Mouse (Mus musculus): ENCODE measurements at regions not wholly inside any gene's neighbourhood (a gene's known extent, or its start where the extent isn't known, plus 50 kb on each side); places are given as distances from the start of the nearest gene placed in this dataset.

DNA sequence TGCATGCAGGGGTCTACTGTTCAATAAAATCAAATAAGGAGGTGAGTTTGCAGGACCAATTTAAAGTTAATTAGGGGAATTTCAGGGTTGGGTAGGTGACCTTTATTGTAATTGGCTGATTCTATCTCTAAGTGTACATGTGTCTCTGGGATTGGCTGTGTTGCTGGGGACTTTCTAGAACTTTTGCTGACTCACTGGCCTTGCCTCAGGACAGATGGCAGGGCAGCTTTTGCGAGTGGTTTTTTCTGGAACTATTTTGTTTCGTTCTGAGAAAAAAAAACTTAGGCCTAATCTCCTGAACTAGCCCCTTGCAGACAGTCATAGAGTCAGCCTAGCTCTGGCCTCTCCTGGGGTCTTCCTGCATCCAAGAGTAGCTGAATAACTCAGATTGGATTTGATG is 249.3 kb upstream of the Mdga2 start:
- DNase-seq (no peak), ATAC-seq (ENCODE audit: low FRiP score, low TSS enrichment) (no peak)
- Histone ChIP-seq H3K27me3 (ENCODE audit: control insufficient read depth, insufficient read depth, low read length) (no peaks in the 10 kb centered on the region), H3K9ac (replicated peaks; ENCODE audit: low read length) (no peak overlapping the region), H3K4me1 (ENCODE audit: control insufficient read depth, insufficient read depth, low read length) (no peaks in the 10 kb centered on the region), H3K27ac (replicated peaks; ENCODE audit: low read depth, low read length) (no peak overlapping the region), H3K4me3 (replicated peaks; ENCODE audit: low read depth, low read length) (no peak overlapping the region), H3K36me3 (ENCODE audit: control insufficient read depth, insufficient read depth, low read length) (no peaks in the 10 kb centered on the region), H3K4me2 (ENCODE audit: low read length) (no peak overlapping the region), H3K9me3 (ENCODE audit: control insufficient read depth, low read length) (no peaks in the 10 kb centered on the region)
- 85% methylated on average over 2 of the region's 2 CpGs for WGBS

DNA sequence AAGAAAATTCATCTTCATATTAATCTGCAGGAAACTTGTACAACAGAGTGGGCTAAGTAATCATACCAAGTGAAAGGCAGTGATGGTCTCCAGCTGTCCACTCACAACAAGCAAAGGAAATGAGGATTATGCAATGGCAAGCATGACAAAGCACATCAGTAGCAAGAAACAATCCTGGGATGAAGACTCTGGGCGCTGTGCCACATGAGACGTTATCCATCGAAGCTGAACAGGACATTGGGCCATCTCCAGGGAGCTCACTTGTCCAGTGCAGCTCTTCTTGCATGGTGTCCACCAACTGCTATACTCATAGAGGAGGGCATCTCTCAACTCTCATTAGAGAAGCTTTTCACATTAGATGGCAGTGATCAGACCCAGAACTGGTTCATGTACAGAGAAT is 248.7 kb upstream of the Mdga2 start:
- no peaks in the 10 kb centered on the region for H3K36me3 ChIP-seq (ENCODE audit: control insufficient read depth, insufficient read depth, low read length)
- no peaks in the 10 kb centered on the region for H3K27me3 ChIP-seq (ENCODE audit: control insufficient read depth, insufficient read depth, low read length)
- 73% methylated on average over 3 of the region's 3 CpGs for WGBS
- no peak overlapping the region for H3K4me3 ChIP-seq (replicated peaks; ENCODE audit: low read depth, low read length)
- no peaks in the 10 kb centered on the region for H3K9me3 ChIP-seq (ENCODE audit: control insufficient read depth, low read length)
- no peak overlapping the region for H3K4me2 ChIP-seq (ENCODE audit: low read length)
- H3K27ac ChIP-seq (replicated peaks; ENCODE audit: low read depth, low read length): no peak overlapping the region
- no peaks in the 10 kb centered on the region for H3K4me1 ChIP-seq (ENCODE audit: control insufficient read depth, insufficient read depth, low read length)
- DNase-seq (no peak), ATAC-seq (ENCODE audit: low FRiP score, low TSS enrichment) (no peak)
- no peak overlapping the region for H3K9ac ChIP-seq (replicated peaks; ENCODE audit: low read length)

DNA sequence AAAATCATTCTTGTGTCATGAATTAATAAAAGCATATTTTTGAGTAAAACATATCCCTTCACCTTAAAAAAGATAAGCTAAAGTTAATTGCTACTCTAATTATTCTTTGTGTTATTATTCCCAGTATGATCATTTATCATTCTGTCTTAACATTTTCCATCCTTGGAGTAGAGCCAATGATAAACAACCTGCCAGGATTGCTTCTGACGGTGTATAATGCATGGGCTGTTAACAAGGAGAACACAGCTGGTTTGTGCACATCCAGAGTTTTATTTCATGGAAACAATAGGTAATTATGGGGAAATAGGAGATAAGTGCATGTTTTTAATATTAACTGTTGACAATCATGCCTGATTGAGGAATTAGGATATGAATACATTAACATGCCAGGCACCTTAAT is 226.8 kb upstream of the Mdga2 start:
- WGBS: 43% methylated on average over 1 of the region's 1 CpGs
- no peak overlapping the region for H3K4me3 ChIP-seq (replicated peaks; ENCODE audit: low read depth, low read length)
- no peak overlapping the region for H3K27ac ChIP-seq (replicated peaks; ENCODE audit: low read depth, low read length)
- peak; percentile 27 for DNase-seq
- H3K4me1 ChIP-seq (ENCODE audit: control insufficient read depth, insufficient read depth, low read length): no peaks in the 10 kb centered on the region
- no peak overlapping the region for H3K9ac ChIP-seq (replicated peaks; ENCODE audit: low read length)
- H3K36me3 ChIP-seq (ENCODE audit: control insufficient read depth, insufficient read depth, low read length): no peaks in the 10 kb centered on the region
- H3K27me3 ChIP-seq (ENCODE audit: control insufficient read depth, insufficient read depth, low read length): no peaks in the 10 kb centered on the region
- H3K4me2 ChIP-seq (ENCODE audit: low read length): no peak overlapping the region
- no peaks in the 10 kb centered on the region for H3K9me3 ChIP-seq (ENCODE audit: control insufficient read depth, low read length)
- no peak for ATAC-seq (ENCODE audit: low FRiP score, low TSS enrichment)

DNA sequence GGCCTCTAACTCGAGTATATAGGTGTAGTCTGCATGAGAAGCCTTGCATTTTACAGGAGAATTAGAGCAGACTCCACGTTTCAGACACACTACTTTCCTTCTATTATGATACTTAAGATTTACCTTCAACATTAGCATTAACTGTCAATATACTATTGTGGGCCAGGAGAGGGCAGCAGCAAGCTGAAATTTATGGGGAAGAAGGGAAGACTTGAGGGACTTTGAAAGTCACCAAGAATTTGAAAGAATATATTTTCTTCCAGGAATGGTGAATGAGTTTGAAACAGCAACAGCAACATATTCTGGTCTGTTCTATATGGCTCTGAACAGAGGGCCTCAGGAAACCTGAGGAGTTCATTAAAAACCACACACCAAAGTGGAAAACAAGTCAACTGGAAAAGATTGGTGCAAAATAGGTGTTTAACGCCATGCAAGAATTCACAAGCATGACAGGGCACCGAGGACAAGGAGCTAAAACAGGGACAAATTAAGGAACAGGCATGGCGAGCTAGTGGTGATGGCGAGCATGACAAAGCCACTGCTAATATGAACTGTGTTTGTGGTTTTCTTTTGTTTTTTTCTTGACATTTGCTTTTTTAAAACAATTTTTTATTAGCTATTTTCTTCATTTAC is 208.1 kb upstream of the Mdga2 start:
- WGBS: 44% methylated on average over 6 of the region's 6 CpGs
- DNase-seq: peak; percentile 86
- Histone ChIP-seq H3K27ac (replicated peaks; ENCODE audit: low read depth, low read length) (no peak overlapping the region), H3K36me3 (ENCODE audit: control insufficient read depth, insufficient read depth, low read length) (no peaks in the 10 kb centered on the region), H3K4me2 (ENCODE audit: low read length) (no peak overlapping the region), H3K4me1 (ENCODE audit: control insufficient read depth, insufficient read depth, low read length) (no peaks in the 10 kb centered on the region), H3K9ac (replicated peaks; ENCODE audit: low read length) (no peak overlapping the region), H3K9me3 (ENCODE audit: control insufficient read depth, low read length) (no peaks in the 10 kb centered on the region), H3K4me3 (replicated peaks; ENCODE audit: low read depth, low read length) (no peak overlapping the region), H3K27me3 (ENCODE audit: control insufficient read depth, insufficient read depth, low read length) (no peaks in the 10 kb centered on the region)
- ATAC-seq (ENCODE audit: low FRiP score, low TSS enrichment): no peak

DNA sequence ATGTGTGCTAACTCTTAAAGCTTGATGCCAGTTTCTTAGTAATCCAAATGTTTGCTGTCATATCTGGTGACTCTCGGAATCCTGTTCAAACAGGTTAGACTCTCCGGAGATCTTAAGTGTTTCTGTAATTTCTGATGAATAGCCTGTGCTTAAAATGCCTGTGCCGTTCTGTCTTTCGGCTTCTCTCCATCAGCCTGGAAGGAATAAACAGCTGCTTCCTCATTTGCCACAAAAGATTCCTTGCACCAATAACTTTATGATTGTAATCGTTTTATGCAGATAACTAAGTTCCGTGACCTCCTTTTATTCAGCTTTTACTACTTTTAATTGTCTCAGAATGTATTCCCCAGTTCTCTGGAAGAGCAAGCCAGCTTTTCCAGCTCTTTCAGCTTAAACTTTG is 204.5 kb upstream of the Mdga2 start:
- Histone ChIP-seq H3K36me3 (ENCODE audit: control insufficient read depth, insufficient read depth, low read length) (no peaks in the 10 kb centered on the region), H3K27ac (replicated peaks; ENCODE audit: low read depth, low read length) (no peak overlapping the region), H3K4me3 (replicated peaks; ENCODE audit: low read depth, low read length) (no peak overlapping the region), H3K4me1 (ENCODE audit: control insufficient read depth, insufficient read depth, low read length) (no peaks in the 10 kb centered on the region), H3K9me3 (ENCODE audit: control insufficient read depth, low read length) (no peaks in the 10 kb centered on the region), H3K9ac (replicated peaks; ENCODE audit: low read length) (no peak overlapping the region), H3K4me2 (ENCODE audit: low read length) (no peak overlapping the region), H3K27me3 (ENCODE audit: control insufficient read depth, insufficient read depth, low read length) (no peaks in the 10 kb centered on the region)
- WGBS: 73% methylated on average over 6 of the region's 6 CpGs
- DNase-seq (no peak), ATAC-seq (ENCODE audit: low FRiP score, low TSS enrichment) (no peak)

DNA sequence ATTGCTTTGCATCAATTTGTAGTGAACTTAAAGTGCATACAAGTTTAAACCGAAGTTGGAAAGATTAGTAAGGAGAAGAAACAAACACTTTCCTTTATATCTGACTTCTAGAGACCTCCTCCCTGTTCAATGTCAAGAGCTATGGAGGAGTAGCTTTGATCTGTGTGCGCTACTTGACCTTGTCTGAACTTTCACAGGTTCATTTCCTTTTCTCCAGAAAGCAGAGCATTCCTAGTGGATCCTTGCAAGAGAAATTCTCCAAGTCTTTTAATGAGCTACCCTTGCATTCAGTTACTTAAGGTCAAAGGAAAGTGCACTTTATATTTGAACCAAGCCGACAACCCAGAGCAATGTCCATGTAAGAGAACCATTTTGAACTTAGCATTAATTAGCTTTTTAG is 177.2 kb upstream of the Mdga2 start:
- no peak for ATAC-seq (ENCODE audit: low FRiP score, low TSS enrichment)
- Histone ChIP-seq H3K4me2 (ENCODE audit: low read length) (no peak overlapping the region), H3K27me3 (ENCODE audit: control insufficient read depth, insufficient read depth, low read length) (no peaks in the 10 kb centered on the region), H3K27ac (replicated peaks; ENCODE audit: low read depth, low read length) (no peak overlapping the region), H3K4me1 (ENCODE audit: control insufficient read depth, insufficient read depth, low read length) (no peaks in the 10 kb centered on the region), H3K9me3 (ENCODE audit: control insufficient read depth, low read length) (no peaks in the 10 kb centered on the region), H3K4me3 (replicated peaks; ENCODE audit: low read depth, low read length) (no peak overlapping the region), H3K36me3 (ENCODE audit: control insufficient read depth, insufficient read depth, low read length) (no peaks in the 10 kb centered on the region), H3K9ac (replicated peaks; ENCODE audit: low read length) (no peak overlapping the region)
- WGBS: 81% methylated on average over 3 of the region's 3 CpGs
- no peak for DNase-seq

DNA sequence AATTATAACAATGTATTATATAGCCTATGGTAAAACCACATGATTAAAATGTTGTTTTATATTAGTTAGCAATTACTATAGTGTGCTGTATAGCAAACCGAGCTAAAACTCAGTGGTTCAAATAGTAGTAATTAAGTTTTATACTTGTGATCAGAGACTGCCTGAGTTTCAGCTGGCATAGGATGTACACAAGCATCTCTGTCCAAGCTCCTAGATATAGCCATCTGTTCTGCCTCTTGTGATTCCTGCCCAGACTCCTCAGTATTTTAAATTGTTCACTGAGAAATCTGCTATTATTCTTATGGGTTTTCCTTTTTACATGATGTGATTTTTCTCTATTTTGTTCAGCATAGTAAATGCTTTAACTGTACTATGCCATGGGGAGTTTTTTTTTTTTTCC is 152.2 kb upstream of the Mdga2 start:
- Histone ChIP-seq H3K27me3 (ENCODE audit: control insufficient read depth, insufficient read depth, low read length) (no peaks in the 10 kb centered on the region), H3K4me1 (ENCODE audit: control insufficient read depth, insufficient read depth, low read length) (no peaks in the 10 kb centered on the region), H3K9me3 (ENCODE audit: control insufficient read depth, low read length) (no peaks in the 10 kb centered on the region), H3K9ac (replicated peaks; ENCODE audit: low read length) (no peak overlapping the region), H3K4me2 (ENCODE audit: low read length) (no peak overlapping the region), H3K4me3 (replicated peaks; ENCODE audit: low read depth, low read length) (no peak overlapping the region), H3K36me3 (ENCODE audit: control insufficient read depth, insufficient read depth, low read length) (no peaks in the 10 kb centered on the region), H3K27ac (replicated peaks; ENCODE audit: low read depth, low read length) (no peak overlapping the region)
- 98% methylated on average over 1 of the region's 1 CpGs for WGBS
- ATAC-seq (ENCODE audit: low FRiP score, low TSS enrichment): no peak
- no peak for DNase-seq

DNA sequence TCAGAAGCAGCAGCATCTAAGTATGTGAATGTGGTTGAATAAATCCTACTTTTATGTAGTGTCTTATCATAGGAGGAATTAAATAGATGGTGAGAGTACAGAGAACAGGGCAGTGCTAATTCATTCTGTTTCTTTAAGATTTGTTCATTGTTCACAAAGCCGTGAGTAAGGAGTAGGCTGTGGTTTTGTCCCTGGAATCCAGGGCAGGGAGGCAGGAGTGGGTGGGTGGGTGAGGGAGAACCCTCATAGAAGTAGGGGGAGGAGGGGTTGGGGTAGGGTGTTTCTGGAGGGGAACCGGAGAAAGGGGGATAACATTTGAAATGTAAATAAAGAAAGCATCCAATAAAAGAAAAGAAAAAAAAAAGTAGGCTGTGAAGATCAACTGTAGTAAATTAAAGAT is 126.2 kb upstream of the Mdga2 start:
- H3K27me3 ChIP-seq (ENCODE audit: control insufficient read depth, insufficient read depth, low read length): no peaks in the 10 kb centered on the region

DNA sequence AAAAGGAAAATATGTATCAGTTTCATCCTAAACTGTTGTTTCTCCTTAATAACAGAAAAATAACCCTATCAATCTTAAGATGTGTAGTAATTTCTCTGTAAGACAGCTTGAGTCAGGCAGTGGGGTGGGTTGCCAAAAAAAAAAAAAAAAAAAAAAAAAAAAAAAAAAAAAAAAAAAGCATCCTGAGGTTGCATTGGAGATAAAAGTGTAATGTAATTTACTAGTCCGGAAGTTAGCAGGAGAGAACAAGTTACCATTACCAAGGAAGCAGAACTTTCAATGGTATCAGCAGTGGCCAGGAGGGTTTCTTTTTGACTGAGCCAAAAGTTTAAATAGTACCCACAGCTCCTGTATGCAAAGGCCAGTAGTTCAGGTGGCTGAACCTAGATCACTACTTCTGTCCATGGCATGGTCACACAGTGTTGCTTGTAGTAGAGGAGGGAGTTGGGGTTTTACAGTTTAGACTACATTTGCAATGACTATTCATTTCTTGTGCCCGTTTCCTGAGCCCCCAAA is 110.2 kb upstream of the Mdga2 start:
- 85% methylated on average over 2 of the region's 2 CpGs for WGBS
- Histone ChIP-seq H3K27me3 (ENCODE audit: control insufficient read depth, insufficient read depth, low read length) (no peaks in the 10 kb centered on the region), H3K4me2 (ENCODE audit: low read length) (no peak overlapping the region), H3K4me3 (replicated peaks; ENCODE audit: low read depth, low read length) (no peak overlapping the region), H3K9me3 (ENCODE audit: control insufficient read depth, low read length) (no peaks in the 10 kb centered on the region), H3K4me1 (ENCODE audit: control insufficient read depth, insufficient read depth, low read length) (no peaks in the 10 kb centered on the region), H3K27ac (replicated peaks; ENCODE audit: low read depth, low read length) (no peak overlapping the region), H3K9ac (replicated peaks; ENCODE audit: low read length) (no peak overlapping the region), H3K36me3 (ENCODE audit: control insufficient read depth, insufficient read depth, low read length) (no peaks in the 10 kb centered on the region)
- ATAC-seq (ENCODE audit: low FRiP score, low TSS enrichment) (no peak), DNase-seq (no peak)

More for the DNA sequence above, 126.2 kb upstream of the Mdga2 start:
- DNase-seq (no peak), ATAC-seq (ENCODE audit: low FRiP score, low TSS enrichment) (no peak; the same call in 1 of the 2 replicates)
- no peak overlapping the region for H3K9ac ChIP-seq (replicated peaks; ENCODE audit: low read length)
- no peaks in the 10 kb centered on the region for H3K9me3 ChIP-seq (ENCODE audit: control insufficient read depth, low read length)
- WGBS: 3% methylated on average over 2 of the region's 2 CpGs
- no peak overlapping the region for H3K27ac ChIP-seq (replicated peaks; ENCODE audit: low read depth, low read length)
- H3K36me3 ChIP-seq (ENCODE audit: control insufficient read depth, insufficient read depth, low read length): no peaks in the 10 kb centered on the region
- no peak overlapping the region for H3K4me3 ChIP-seq (replicated peaks; ENCODE audit: low read depth, low read length)
- H3K4me1 ChIP-seq (ENCODE audit: control insufficient read depth, insufficient read depth, low read length): no peaks in the 10 kb centered on the region
- H3K4me2 ChIP-seq (ENCODE audit: low read length): no peak overlapping the region
